Mouse (Mus musculus): ENCODE data around the gene S100a7a.

GRCm38 (mm10) chr3:90639511-90640154, 14.2 kb upstream of the S100a7a start:
- peak; percentile 83 for TF ChIP-seq CTCF (IDR thresholded peaks at IDR 0.05; ENCODE audit: low read depth)
- no peak for TF ChIP-seq EP300 (IDR thresholded peaks at IDR 0.05; ENCODE audit: low read depth)
